Mouse (Mus musculus) stomach, postnatal 0 days (tissue): ENCODE results near the gene Ss18l1.

Source experiments
- CTCF ChIP-seq: IDR thresholded peaks from 2 replicates; pipeline ENCODE4 v1.5.1; 2016; ENCODE audit warnings: antibody characterized with exemption, low read depth, mild to moderate bottlenecking, moderate library complexity
- EP300 ChIP-seq: optimal IDR thresholded peaks from 2 replicates; pipeline ENCODE3; 2016; ENCODE audit warnings: antibody characterized with exemption

GRCm38 (mm10) chr2:180011370-180011769 is 30.9 kb upstream of the Ss18l1 start:
- TF ChIP-seq EP300, result no peak
- TF ChIP-seq CTCF, result no peak
